Mouse (Mus musculus) kidney, adult 2 months (tissue): ENCODE results near the gene Plekha7. TPM values are rescaled to one million over a fixed set of nuclear protein-coding genes. Genes with fewer than 3 reads are reported as not detected.

Experiments
- DNase-seq: peaks from one replicate; pipeline ENCODE4 v3.0.0; 2021
- H3K27ac ChIP-seq: fragments of 200-500 bp; 2 replicates; pipeline ENCODE4 v1.5.1; 2012; ENCODE audit warnings: low read depth, low read length, control low read depth, inconsistent platforms; ENCODE audit not compliant: insufficient read depth
- H3K27me3 ChIP-seq: fragments of 200-500 bp; replicated peaks from 2 replicates; pipeline ENCODE4 v1.6.1; 2012; ENCODE audit warnings: mild to moderate bottlenecking, moderate library complexity, low read length, inconsistent platforms; ENCODE audit not compliant: control insufficient read depth, insufficient read depth
- H3K36me3 ChIP-seq: fragments of 200-500 bp; 2 replicates; pipeline ENCODE4 v1.6.1; 2012; ENCODE audit warnings: mild to moderate bottlenecking, moderate library complexity, low read length, inconsistent platforms; ENCODE audit not compliant: control insufficient read depth, insufficient read depth
- H3K4me1 ChIP-seq: fragments of 200-500 bp; 2 replicates; pipeline ENCODE4 v1.6.1; 2011; ENCODE audit warnings: low read length; ENCODE audit not compliant: control insufficient read depth, insufficient read depth
- H3K4me3 ChIP-seq: fragments of 200-500 bp; 2 replicates; pipeline ENCODE4 v1.5.1; 2011; ENCODE audit warnings: mild to moderate bottlenecking, low read depth, low read length, control low read depth; ENCODE audit not compliant: insufficient read depth
- CTCF ChIP-seq: fragments of 200-500 bp; conservative IDR thresholded peaks from 2 replicates; pipeline ENCODE4 v1.5.1; 2011; ENCODE audit warnings: low read depth, mild to moderate bottlenecking, control low read depth, low read length, moderate library complexity, mixed read lengths; ENCODE audit not compliant: insufficient read depth, insufficient read length
- POLR2A ChIP-seq: fragments of 200-500 bp; IDR thresholded peaks from one replicate; pipeline ENCODE4 v1.6.1; 2011; ENCODE audit warnings: low read depth, low read length, control low read depth
- WGBS: fragments of 180-500 bp; shearing (Covaris S2); methylation state at CpG from one replicate; pipeline ENCODE4 v1.1.7; 2018; 5-methylcytosine and 5-hydroxymethylcytosine counted together
- polyA plus RNA-seq: library from polyadenylated mRNA; depleted of rRNA; stranded (reverse); fragments of >200 nt; gene quantifications from 2 replicates; pipeline ENCODE4 v1.2.3, GENCODE M21; 2012

Plekha7 gene
- polyA plus RNA-seq, 1 experiment, result 29.5 TPM

- Histone ChIP-seq H3K4me3 (no peak overlapping the region), H3K27me3 (no peaks in the 10 kb centered on the region), H3K36me3 (no peaks in the 10 kb centered on the region), H3K4me1 (no peaks in the 10 kb centered on the region), H3K27ac (no peak overlapping the region)
- TF ChIP-seq CTCF (no peak), POLR2A (no peak)
- DNase-seq, result no peak
- 77% methylated on average over 4 of the region's 4 CpGs for WGBS
Observed at GRCm38 (mm10) chr7:116169426-116169825, 138.8 kb downstream of the Plekha7 start.

- no peak for DNase-seq
- Histone ChIP-seq H3K4me3 (no peak overlapping the region), H3K36me3 (no peaks in the 10 kb centered on the region), H3K27ac (no peak overlapping the region), H3K27me3 (no peaks in the 10 kb centered on the region), H3K4me1 (no peaks in the 10 kb centered on the region)
- WGBS, result 88% methylated on average over 7 of the region's 7 CpGs
- TF ChIP-seq POLR2A (no peak), CTCF (no peak)
Observed at GRCm38 (mm10) chr7:116168224-116168623, 140.0 kb downstream of the Plekha7 start.

- 83% methylated on average over 12 of the region's 12 CpGs for WGBS
- H3K4me3 ChIP-seq, result no peak overlapping the region
Observed at GRCm38 (mm10) chr7:116164232-116164631, 143.9 kb downstream of the Plekha7 start.

GRCm38 (mm10) chr7:116161544-116161943 lies 146.6 kb downstream of the Plekha7 start:
- no peaks in the 10 kb centered on the region; the same call in 1 of the 2 replicates for H3K4me1 ChIP-seq
- WGBS, result 16% methylated on average over 5 of the region's 5 CpGs
- peak; percentile 36 for DNase-seq
- no peak overlapping the region for H3K27ac ChIP-seq
- TF ChIP-seq CTCF, result peak; percentile 87
- TF ChIP-seq POLR2A, result no peak
- no peaks in the 10 kb centered on the region; the same call in 1 of the 2 replicates for H3K36me3 ChIP-seq
- no peaks in the 10 kb centered on the region for H3K27me3 ChIP-seq
- H3K4me3 ChIP-seq, result no peak overlapping the region

More at GRCm38 (mm10) chr7:116164232-116164631, 143.9 kb downstream of the Plekha7 start:
- H3K27me3 ChIP-seq, result no peaks in the 10 kb centered on the region
- no peak for TF ChIP-seq CTCF
- TF ChIP-seq POLR2A, result no peak
- H3K4me1 ChIP-seq, result no peaks in the 10 kb centered on the region; the same call in 1 of the 2 replicates
- no peak for DNase-seq
- H3K36me3 ChIP-seq, result no peaks in the 10 kb centered on the region; the same call in 1 of the 2 replicates
- H3K27ac ChIP-seq, result no peak overlapping the region

GRCm38 (mm10) chr7:116156894-116157143 lies 151.4 kb downstream of the Plekha7 start:
- TF ChIP-seq POLR2A (no peak), CTCF (no peak)
- Histone ChIP-seq H3K27ac (no peak overlapping the region), H3K4me1 (no peaks in the 10 kb centered on the region; the same call in 1 of the 2 replicates), H3K36me3 (no peaks in the 10 kb centered on the region; the same call in 1 of the 2 replicates), H3K27me3 (no peaks in the 10 kb centered on the region), H3K4me3 (no peak overlapping the region)
- DNase-seq, result no peak
- WGBS, result 78% methylated on average over 14 of the region's 14 CpGs

- WGBS, result 68% methylated on average over 17 of the region's 17 CpGs
- Histone ChIP-seq H3K36me3 (no peaks in the 10 kb centered on the region; the same call in 1 of the 2 replicates), H3K27ac (no peak overlapping the region), H3K4me1 (no peaks in the 10 kb centered on the region), H3K4me3 (no peak overlapping the region), H3K27me3 (no peaks in the 10 kb centered on the region)
- TF ChIP-seq CTCF (no peak), POLR2A (no peak)
- DNase-seq, result no peak
Observed at GRCm38 (mm10) chr7:116156072-116156893, 151.9 kb downstream of the Plekha7 start.

- Histone ChIP-seq H3K4me1 (no peaks in the 10 kb centered on the region), H3K4me3 (no peak overlapping the region), H3K27me3 (no peaks in the 10 kb centered on the region), H3K36me3 (no peaks in the 10 kb centered on the region; the same call in 1 of the 2 replicates), H3K27ac (no peak overlapping the region)
- 28% methylated on average over 2 of the region's 2 CpGs for WGBS
- TF ChIP-seq CTCF (no peak), POLR2A (no peak)
- DNase-seq, result no peak
Observed at GRCm38 (mm10) chr7:116153781-116154368, 154.3 kb downstream of the Plekha7 start.
